Mouse (Mus musculus) intestine, postnatal 0 days (tissue): ENCODE data around the gene C2cd4c. TPM values are rescaled to one million over a fixed set of nuclear protein-coding genes. Genes with fewer than 3 reads are reported as not detected.

Experiments used
- ATAC-seq: fragments of 200-750 bp; cut with Nextera tagmentation; 2 replicates; pipeline ENCODE4 v1.8.0; 2017; ENCODE audit warnings: mild to moderate bottlenecking, moderate TSS enrichment, moderate library complexity
- H3K27ac ChIP-seq: fragments of 300-500 bp; sonication (generic); 2 replicates; pipeline ENCODE4 v1.5.1; 2014; ENCODE audit warnings: mild to moderate bottlenecking, low read depth, low read length, moderate library complexity
- H3K27me3 ChIP-seq: fragments of 300-500 bp; sonication (generic); replicated peaks from 2 replicates; pipeline ENCODE4 v1.6.1; 2014; ENCODE audit warnings: low read length, mixed read lengths; ENCODE audit not compliant: control insufficient read depth, insufficient read depth
- H3K36me3 ChIP-seq: fragments of 300-500 bp; sonication (generic); 2 replicates; pipeline ENCODE4 v1.6.1; 2014; ENCODE audit warnings: mild to moderate bottlenecking, moderate library complexity; ENCODE audit not compliant: control insufficient read depth, insufficient read depth
- H3K4me1 ChIP-seq: fragments of 300-500 bp; sonication (generic); replicated peaks from 2 replicates; pipeline ENCODE4 v1.6.1; 2014; ENCODE audit warnings: antibody characterized with exemption, low read length, mixed read lengths; ENCODE audit not compliant: control insufficient read depth, insufficient read depth
- H3K4me2 ChIP-seq: fragments of 300-500 bp; sonication (generic); replicated peaks from 2 replicates; pipeline ENCODE4 v1.6.1; 2014; ENCODE audit warnings: low read depth, mild to moderate bottlenecking, moderate library complexity
- H3K4me3 ChIP-seq: fragments of 300-500 bp; sonication (generic); 2 replicates; pipeline ENCODE4 v1.5.1; 2014; ENCODE audit warnings: low read depth, low read length
- H3K9ac ChIP-seq: fragments of 300-500 bp; sonication (generic); 2 replicates; pipeline ENCODE4 v1.6.1; 2014; ENCODE audit warnings: mild to moderate bottlenecking, low read depth, low read length
- H3K9me3 ChIP-seq: fragments of 300-500 bp; sonication (generic); 2 replicates; pipeline ENCODE4 v1.6.1; 2016; ENCODE audit warnings: mixed run types; ENCODE audit not compliant: control insufficient read depth
- CTCF ChIP-seq: sonication (generic); IDR thresholded peaks from 2 replicates; pipeline ENCODE4 v1.5.1; 2016; ENCODE audit warnings: low read depth, mild to moderate bottlenecking, control low read depth, antibody characterized with exemption, moderate library complexity
- WGBS: fragments of 180-500 bp; shearing (Covaris S2); extraction: QIAGEN DNeasy Blood & Tissue Kit; methylation state at CpG from one replicate; pipeline ENCODE4 v1.1.7; 2014; 5-methylcytosine and 5-hydroxymethylcytosine counted together
- polyA plus RNA-seq: library from polyadenylated mRNA; unstranded; fragments of >200 nt; fragmentation: Nextera tagmentation; extraction: Ambion mirVana; gene quantifications from 2 replicates; pipeline ENCODE4 v1.2.1, GENCODE M21; 2015

The C2cd4c gene
- polyA plus RNA-seq, 1 experiment from 2014 or later: 0.05 TPM

- no peaks in the 10 kb centered on the region for H3K4me1 ChIP-seq
- no peak overlapping the region for H3K27ac ChIP-seq
- WGBS: 88% methylated on average over 6 of the region's 6 CpGs
- H3K4me3 ChIP-seq: no peak overlapping the region
- H3K9me3 ChIP-seq: no peaks in the 10 kb centered on the region
- H3K4me2 ChIP-seq: no peak overlapping the region
- no peak for TF ChIP-seq CTCF
- ATAC-seq: no peak
- H3K36me3 ChIP-seq: no peaks in the 10 kb centered on the region
- H3K9ac ChIP-seq: no peak overlapping the region
- no peaks in the 10 kb centered on the region for H3K27me3 ChIP-seq
These were observed 28.7 kb downstream of the C2cd4c start for GRCm38 (mm10) chr10:79585136-79585535.

GRCm38 (mm10) chr10:79584426-79584825, 29.4 kb downstream of the C2cd4c start:
- no peak for TF ChIP-seq CTCF
- no peak overlapping the region for H3K9ac ChIP-seq
- H3K4me1 ChIP-seq: no peaks in the 10 kb centered on the region
- WGBS: 75% methylated on average over 9 of the region's 9 CpGs
- no peak for ATAC-seq
- no peaks in the 10 kb centered on the region for H3K36me3 ChIP-seq
- no peak overlapping the region for H3K27ac ChIP-seq
- no peaks in the 10 kb centered on the region for H3K27me3 ChIP-seq
- H3K9me3 ChIP-seq: no peaks in the 10 kb centered on the region
- no peak overlapping the region for H3K4me3 ChIP-seq
- H3K4me2 ChIP-seq: no peak overlapping the region

- ATAC-seq: no peak
- H3K36me3 ChIP-seq: no peaks in the 10 kb centered on the region
- 48% methylated on average over 7 of the region's 7 CpGs for WGBS
- H3K4me2 ChIP-seq: no peak overlapping the region
- no peak overlapping the region for H3K27ac ChIP-seq
- TF ChIP-seq CTCF: no peak
- H3K4me1 ChIP-seq: no peaks in the 10 kb centered on the region
- no peaks in the 10 kb centered on the region for H3K27me3 ChIP-seq
- H3K9ac ChIP-seq: no peak overlapping the region
- H3K9me3 ChIP-seq: no peaks in the 10 kb centered on the region
- H3K4me3 ChIP-seq: no peak overlapping the region
These were observed 29.8 kb downstream of the C2cd4c start for GRCm38 (mm10) chr10:79584021-79584420.

GRCm38 (mm10) chr10:79581501-79581900, 32.3 kb downstream of the C2cd4c start:
- Histone ChIP-seq H3K4me2 (no peak overlapping the region), H3K4me1 (no peaks in the 10 kb centered on the region), H3K9me3 (no peaks in the 10 kb centered on the region), H3K9ac (no peak overlapping the region), H3K36me3 (no peaks in the 10 kb centered on the region), H3K27me3 (no peaks in the 10 kb centered on the region), H3K4me3 (no peak overlapping the region), H3K27ac (no peak overlapping the region)
- TF ChIP-seq CTCF: no peak
- 86% methylated on average over 8 of the region's 8 CpGs for WGBS
- no peak for ATAC-seq

- no peak overlapping the region for H3K9ac ChIP-seq
- no peak for ATAC-seq
- no peak overlapping the region for H3K27ac ChIP-seq
- no peaks in the 10 kb centered on the region for H3K27me3 ChIP-seq
- H3K4me3 ChIP-seq: no peak overlapping the region
- no peaks in the 10 kb centered on the region for H3K4me1 ChIP-seq
- TF ChIP-seq CTCF: peak; percentile 68
- H3K4me2 ChIP-seq: no peak overlapping the region
- WGBS: 49% methylated on average over 6 of the region's 6 CpGs
- H3K9me3 ChIP-seq: no peaks in the 10 kb centered on the region
- no peaks in the 10 kb centered on the region for H3K36me3 ChIP-seq
These were observed 33.0 kb downstream of the C2cd4c start for GRCm38 (mm10) chr10:79580811-79581210.

GRCm38 (mm10) chr10:79580356-79580755, 33.5 kb downstream of the C2cd4c start:
- Histone ChIP-seq H3K9me3 (no peaks in the 10 kb centered on the region), H3K36me3 (no peaks in the 10 kb centered on the region), H3K9ac (no peak overlapping the region), H3K27ac (no peak overlapping the region), H3K4me3 (no peak overlapping the region), H3K4me1 (no peaks in the 10 kb centered on the region), H3K4me2 (no peak overlapping the region), H3K27me3 (no peaks in the 10 kb centered on the region)
- no peak for ATAC-seq
- 75% methylated on average over 7 of the region's 7 CpGs for WGBS
- TF ChIP-seq CTCF: no peak

- no peaks in the 10 kb centered on the region for H3K27me3 ChIP-seq
- 78% methylated on average over 12 of the region's 12 CpGs for WGBS
- H3K4me2 ChIP-seq: no peak overlapping the region
- H3K36me3 ChIP-seq: no peaks in the 10 kb centered on the region
- ATAC-seq: no peak
- no peak for TF ChIP-seq CTCF
- H3K9ac ChIP-seq: no peak overlapping the region
- H3K27ac ChIP-seq: no peak overlapping the region
- H3K4me1 ChIP-seq: no peaks in the 10 kb centered on the region
- H3K4me3 ChIP-seq: no peak overlapping the region
- no peaks in the 10 kb centered on the region for H3K9me3 ChIP-seq
These were observed 34.0 kb downstream of the C2cd4c start for GRCm38 (mm10) chr10:79579781-79580180.
